In genomic region chr9:48480411-48481213, GRCm38 (mm10) we compare ENCODE assay signal across 8 mouse cellular contexts. TPM values are rescaled to one million over a fixed set of nuclear protein-coding genes. Genes with fewer than 3 reads are reported as not detected.
DNase-seq lines count a peak whose midpoint lies in the region; ATAC-seq and TF ChIP-seq lines count a peak whose summit lies in the region.

TSS of gene Rexo2 (minus strand) at chr9:48480623.

- no peak within 1 kb of the TSS for H3K27ac ChIP-seq in hindbrain, embryonic 13.5 days

- in situ Hi-C loops in Patski (cut with MboI; ENCODE audit: low pct_unique_long_range_greater_than_20kb): no loop called here

- ATAC-seq in Patski: peak; percentile 97
- peak; percentile 98 for ATAC-seq in hindbrain, embryonic 13.5 days (ENCODE audit: low FRiP score)

- H3K9me3 ChIP-seq in hindbrain, embryonic 13.5 days: no peaks in the 10 kb centered on the region

- H3K9ac ChIP-seq in hindbrain, embryonic 13.5 days: peak within 1 kb of the TSS; percentile 85

- no peaks in the 10 kb centered on the region for H3K27me3 ChIP-seq in Patski
- peaks cover 8% of the 10 kb centered on the region; the same call in 1 of the 2 replicates for H3K27me3 ChIP-seq in hindbrain, embryonic 13.5 days

- DNase-seq in Patski (ENCODE audit: low read depth, low spot score): peak; percentile 58
- DNase-seq in cerebellum, postnatal 14 days: peak; percentile 96 to 97
- peak; percentile 89 to 92 for DNase-seq in frontal cortex, postnatal 14 days (ENCODE audit: low spot score in 2 of 2)
- peak; percentile 85 to 88 for DNase-seq in layer of hippocampus, postnatal 25 days (ENCODE audit: extremely low spot score in 1 of 2, low spot score in 1 of 2)
- peak; percentile 96 for DNase-seq in lung, postnatal 25 days (ENCODE audit: low spot score)
- DNase-seq in retina, embryonic 14.5 days (ENCODE audit: low spot score): peak; percentile 93
- peak; percentile 96 for DNase-seq in thymus, postnatal 4 days

- CTCF ChIA-PET in Patski (lab: Charles Lee): no interaction called here

- 1% methylated on average over 49 of the region's 49 CpGs for WGBS in hindbrain, embryonic 13.5 days

- H3K4me3 ChIP-seq in hindbrain, embryonic 13.5 days: peak within 1 kb of the TSS; percentile 86

- peaks cover 13% of the 10 kb centered on the region for H3K4me1 ChIP-seq in hindbrain, embryonic 13.5 days (replicated peaks)

- TF ChIP-seq CTCF in Patski (IDR thresholded peaks at IDR 0.05): no peak

- H3K36me3 ChIP-seq in hindbrain, embryonic 13.5 days: peaks cover 10% of the 10 kb centered on the region

- POLR2A ChIA-PET in Patski (lab: Charles Lee): interaction anchor here (0.7 to 0.8 kb wide), 4 partner anchors 10 to 106 kb away, joined by 3 to 7 read pairs (median 4); no protein-coding TSS in a partner anchor

- peak within 1 kb of the TSS; percentile 93 for H3K4me2 ChIP-seq in hindbrain, embryonic 13.5 days

RNA-seq across cellular contexts. Expression of gene Rexo2, which starts in this region (rescaled TPM):
- 166 TPM for polyA plus RNA-seq in Patski (2021)
- 80.8 and 91.1 TPM in 2 replicates for polyA plus RNA-seq in hindbrain, embryonic 13.5 days (2015; fragmentation: Nextera tagmentation; extraction: Ambion mirVana)
- total RNA-seq in layer of hippocampus, postnatal 25 days (2021): 10 to 100 TPM; 89.7 to 95.9 TPM
